Mouse (Mus musculus): ENCODE measurements around the gene Tnfaip8l1. TPM values are rescaled to one million over a fixed set of nuclear protein-coding genes. Genes with fewer than 3 reads are reported as not detected.

The Tnfaip8l1 gene
- total and polyA plus RNA-seq, 3 experiments, result 4.0 to 5.5 TPM; not detected in 1

DNA sequence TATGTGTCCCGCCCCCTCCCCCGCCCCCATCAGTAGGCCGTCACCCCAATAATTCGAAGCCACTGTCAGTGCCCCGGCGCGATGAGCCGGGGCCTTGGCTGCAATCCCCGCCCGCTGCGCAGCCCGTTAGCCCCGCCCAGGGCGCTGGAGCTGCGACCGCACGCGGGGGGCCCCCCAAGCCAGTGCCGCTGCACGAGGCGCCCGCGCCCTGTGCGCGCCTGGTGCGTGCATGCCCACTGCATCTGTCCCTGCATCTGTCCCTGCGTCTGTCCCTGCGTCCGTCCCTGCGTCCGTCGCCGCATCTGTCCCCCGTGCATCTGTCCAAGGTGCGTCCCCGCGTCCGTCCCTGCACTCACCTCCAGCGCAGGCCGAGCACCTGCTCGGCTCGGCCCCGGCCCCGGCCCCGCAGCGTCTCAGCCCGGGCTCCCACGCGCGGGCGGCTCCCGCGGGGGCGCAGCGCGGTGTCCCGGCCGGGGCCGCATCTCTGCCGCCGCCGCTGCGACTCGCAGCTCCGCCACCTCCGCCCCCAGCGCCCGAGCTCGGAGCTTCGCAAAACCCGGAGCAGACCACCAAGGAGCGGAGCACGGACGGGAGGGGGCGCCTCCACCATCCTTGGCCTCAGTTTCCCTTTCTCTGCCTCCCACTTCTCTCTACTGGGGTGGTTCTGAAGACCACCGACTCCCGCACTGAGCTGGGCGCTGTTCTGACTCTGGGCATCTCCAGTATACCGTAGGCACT, 22.2 kb upstream of the Tnfaip8l1 start, which contains the start of gene Sema6b:
TSS of gene Sema6b (minus strand) at position 486 of the 738 bp plus-strand sequence.
- H3K36me3 ChIP-seq (ENCODE audit: control insufficient read depth in 1 of 2, insufficient read depth in 2 of 2, low read length in 2 of 2), result no peaks in the 10 kb centered on the region
- 0 out of 2 replicates have a peak within 1 kb of the TSS, but pooled peaks have one; percentile 6 for H3K27ac ChIP-seq (ENCODE audit: control insufficient read depth, low read depth, low read length)
- peaks cover 0 to 5% of the 10 kb centered on the region in 2 experiments; a peak in 2 of 4 replicates for H3K4me1 ChIP-seq (ENCODE audit: control insufficient read depth in 1 of 2, insufficient read depth in 2 of 2, low read length in 2 of 2)
- no peaks in the 10 kb centered on the region for H3K27me3 ChIP-seq (ENCODE audit: control insufficient read depth in 1 of 2, insufficient read depth in 2 of 2, low read length in 2 of 2)
- H3K9ac ChIP-seq (ENCODE audit: control insufficient read depth, low read depth, low read length, poor library complexity, severe bottlenecking), result peak within 1 kb of the TSS; percentile 67
- peaks cover 6% of the 10 kb centered on the region; the same call in 1 of the 2 replicates for H3K79me2 ChIP-seq (ENCODE audit: control insufficient read depth, insufficient read depth, low read length, poor library complexity)
- DNase-seq (ENCODE audit: low read depth, low spot score), result peak; percentile 79
- peak within 1 kb of the TSS; percentile 62 to 87 for H3K4me3 ChIP-seq (ENCODE audit: control insufficient read depth in 1 of 2, insufficient read depth in 1 of 2, low read depth in 2 of 2, low read length in 2 of 2)
- no peaks in the 10 kb centered on the region for H3K9me3 ChIP-seq (replicated peaks; ENCODE audit: insufficient read depth, low read length)
- TF ChIP-seq E2F4 (IDR thresholded peaks at IDR 0.05; ENCODE audit: borderline replicate concordance, low read depth, low read length) (no peak), ELF1 (IDR thresholded peaks at IDR 0.05; ENCODE audit: low read depth, low read length) (no peak), MAX (IDR thresholded peaks at IDR 0.05; ENCODE audit: low read length) (no peak; the same call in 1 of the 2 replicates), HCFC1 (IDR thresholded peaks at IDR 0.05; ENCODE audit: low read depth, low read length) (peak; percentile 67), MXI1 (IDR thresholded peaks at IDR 0.05; ENCODE audit: low read depth, low read length) (peak; percentile 41; the same call in 1 of the 2 replicates), ZKSCAN1 (IDR thresholded peaks at IDR 0.05; ENCODE audit: low read depth, low read length) (no peak), POLR2AphosphoS2 (IDR thresholded peaks at IDR 0.05; ENCODE audit: low read length) (no peak), GABPA (IDR thresholded peaks at IDR 0.05; ENCODE audit: low read depth, low read length) (no peak), MEF2A (IDR thresholded peaks at IDR 0.05; ENCODE audit: extremely low read depth, insufficient replicate concordance, low read depth, low read length, poor library complexity, severe bottlenecking) (no peak), TCF12 (IDR thresholded peaks at IDR 0.05; ENCODE audit: low read depth, low read length) (no peak), USF2 (IDR thresholded peaks at IDR 0.05; ENCODE audit: borderline replicate concordance in 1 of 2, insufficient read depth in 1 of 2, low read depth in 1 of 2, low read length in 2 of 2) (no peak), CTCF (IDR thresholded peaks at IDR 0.05 in 2 of 3, conservative IDR thresholded peaks at IDR 0.05 in 1 of 3; ENCODE audit: control insufficient read depth in 1 of 3, insufficient read depth in 1 of 3, low read depth in 2 of 3, low read length in 3 of 3, poor library complexity in 1 of 3, severe bottlenecking in 1 of 3) (peak in 1 of 3 experiments; percentile 24; a peak in 1 of 6 replicates), MYC (IDR thresholded peaks at IDR 0.05; ENCODE audit: low read depth, low read length) (0 out of 2 replicates have a peak, but pooled peaks have one; percentile 22), ZC3H11A (IDR thresholded peaks at IDR 0.05; ENCODE audit: low read depth, low read length) (no peak), TAL1 (IDR thresholded peaks at IDR 0.05; ENCODE audit: low read length) (no peak), SMC3 (IDR thresholded peaks at IDR 0.05; ENCODE audit: low read depth, low read length) (no peak), MYB (IDR thresholded peaks at IDR 0.05; ENCODE audit: low read depth, low read length) (no peak), SIN3A (IDR thresholded peaks at IDR 0.05; ENCODE audit: low read length) (peak; percentile 56; the same call in 1 of the 2 replicates), JUND (IDR thresholded peaks at IDR 0.05; ENCODE audit: low read depth, low read length) (no peak), EP300 (IDR thresholded peaks at IDR 0.05; ENCODE audit: low read depth in 1 of 2, low read length in 2 of 2) (no peak), NELFE (IDR thresholded peaks at IDR 0.05; ENCODE audit: low read depth, low read length) (peak; percentile 36), MAZ (IDR thresholded peaks at IDR 0.05; ENCODE audit: low read depth, low read length) (peak; percentile 97), ZNF384 (IDR thresholded peaks at IDR 0.05; ENCODE audit: low read depth, low read length) (no peak), RCOR1 (IDR thresholded peaks at IDR 0.05; ENCODE audit: low read depth, low read length) (no peak), UBTF (IDR thresholded peaks at IDR 0.05; ENCODE audit: borderline replicate concordance, insufficient read depth, low read depth, low read length) (no peak), ETS1 (IDR thresholded peaks at IDR 0.05; ENCODE audit: low read depth, low read length) (no peak), GATA1 (IDR thresholded peaks at IDR 0.05; ENCODE audit: low read depth, low read length) (no peak), KAT2A (conservative IDR thresholded peaks at IDR 0.05; ENCODE audit: low read depth, low read length) (no peak), RAD21 (IDR thresholded peaks at IDR 0.05; ENCODE audit: low read depth, low read length) (no peak), BHLHE40 (IDR thresholded peaks at IDR 0.05; ENCODE audit: borderline replicate concordance, low read depth, low read length) (no peak), POLR2A (IDR thresholded peaks at IDR 0.05; ENCODE audit: control insufficient read depth in 1 of 2, insufficient read depth in 1 of 2, low read depth in 1 of 2, low read length in 2 of 2, poor library complexity in 1 of 2) (peak; percentile 34 to 57; a peak in 2 of 4 replicates), ZMIZ1 (IDR thresholded peaks at IDR 0.05; ENCODE audit: low read depth, low read length) (no peak), POLR2AphosphoS5 (IDR thresholded peaks at IDR 0.05; ENCODE audit: borderline replicate concordance, low read depth, low read length) (no peak), MAFK (IDR thresholded peaks at IDR 0.05; ENCODE audit: borderline replicate concordance, low read depth, low read length) (no peak), CHD1 (IDR thresholded peaks at IDR 0.05; ENCODE audit: low read depth, low read length) (no peak), TBP (IDR thresholded peaks at IDR 0.05; ENCODE audit: low read depth, low read length) (no peak)
